Mouse (Mus musculus) myocyte (in vitro differentiated cells): ENCODE results near the gene Vangl1. TPM values are rescaled to one million over a fixed set of nuclear protein-coding genes. Genes with fewer than 3 reads are reported as not detected.

Experiments used
- H3K27me3 ChIP-seq: one replicate; pipeline ENCODE4 v1.6.1; 2011; ENCODE audit not compliant: control insufficient read depth, insufficient read depth, insufficient read length
- H3K36me3 ChIP-seq: one replicate; pipeline ENCODE4 v1.6.1; 2011; ENCODE audit not compliant: control insufficient read depth, insufficient read depth
- H3K4me2 ChIP-seq: one replicate; pipeline ENCODE4 v1.6.1; 2011; ENCODE audit warnings: low read depth, control low read depth
- H3K4me3 ChIP-seq: one replicate; pipeline ENCODE4 v1.5.1; 2011; ENCODE audit warnings: mild to moderate bottlenecking, control low read depth, moderate library complexity
- H3K79me2 ChIP-seq: one replicate; pipeline ENCODE4 v1.6.1; 2011; ENCODE audit not compliant: control insufficient read depth, insufficient read depth
- H3ac ChIP-seq: one replicate; pipeline ENCODE4 v1.6.1; 2011; ENCODE audit not compliant: control insufficient read depth, insufficient read length
- CEBPB ChIP-seq: IDR thresholded peaks from 2 replicates; pipeline ENCODE4 v1.6.1; 2011; ENCODE audit warnings: mild to moderate bottlenecking, moderate library complexity; ENCODE audit not compliant: poor library complexity, insufficient read depth, severe bottlenecking
- E2F4 ChIP-seq: IDR thresholded peaks from one replicate; pipeline ENCODE4 v1.6.1; 2011; ENCODE audit warnings: mild to moderate bottlenecking, control low read depth, moderate library complexity; ENCODE audit not compliant: insufficient read depth
- MAX ChIP-seq: IDR thresholded peaks from one replicate; pipeline ENCODE4 v1.6.1; 2011; ENCODE audit warnings: low read depth, mild to moderate bottlenecking, control low read depth
- MYOD1 ChIP-seq, 3 experiments: IDR thresholded peaks; one replicate each; pipeline ENCODE4 v1.6.1; 2011; ENCODE audit warnings: control low read depth in 2 of 3, low read depth in 2 of 3, mild to moderate bottlenecking in 2 of 3, moderate library complexity in 1 of 3; ENCODE audit not compliant: insufficient read length in 2 of 3, control insufficient read depth in 1 of 3
- MYOG ChIP-seq, 3 experiments: IDR thresholded peaks; one replicate each; pipeline ENCODE4 v1.6.1; 2011; ENCODE audit warnings: control low read depth in 2 of 3, low read depth in 2 of 3, mild to moderate bottlenecking in 2 of 3; ENCODE audit not compliant: insufficient read length in 2 of 3, control insufficient read depth in 1 of 3, insufficient read depth in 1 of 3
- POLR2A ChIP-seq: IDR thresholded peaks from one replicate; pipeline ENCODE4 v1.6.1; 2011; ENCODE audit warnings: low read depth, mild to moderate bottlenecking, control low read depth, moderate library complexity; ENCODE audit not compliant: insufficient read length
- POLR2AphosphoS2 ChIP-seq: IDR thresholded peaks from one replicate; pipeline ENCODE4 v1.6.1; 2011; ENCODE audit warnings: low read depth, control low read depth; ENCODE audit not compliant: insufficient read length
- REST ChIP-seq: IDR thresholded peaks from one replicate; pipeline ENCODE4 v1.6.1; 2011; ENCODE audit warnings: mild to moderate bottlenecking, control low read depth, moderate library complexity; ENCODE audit not compliant: insufficient read depth, insufficient read length
- SRF ChIP-seq: IDR thresholded peaks from one replicate; pipeline ENCODE4 v1.6.1; 2011; ENCODE audit warnings: low read depth; ENCODE audit not compliant: control insufficient read depth, insufficient read length
- TCF12 ChIP-seq: IDR thresholded peaks from one replicate; pipeline ENCODE4 v1.6.1; 2011; ENCODE audit warnings: mild to moderate bottlenecking, control low read depth; ENCODE audit not compliant: poor library complexity, insufficient read depth, severe bottlenecking
- TCF3 ChIP-seq: IDR thresholded peaks from one replicate; pipeline ENCODE4 v1.6.1; 2011; ENCODE audit warnings: low read depth, control low read depth; ENCODE audit not compliant: insufficient read length
- USF1 ChIP-seq: IDR thresholded peaks from one replicate; pipeline ENCODE4 v1.6.1; 2011; ENCODE audit warnings: low read depth, mild to moderate bottlenecking, control low read depth, moderate library complexity
- polyA plus RNA-seq: library from polyadenylated mRNA; unstranded; fragments of >200 nt; fragmentation: generic; extraction: Trizol; gene quantifications from one replicate; pipeline ENCODE4 v1.2.1, GENCODE M21; 2012; ENCODE audit warnings: missing spikeins

The Vangl1 gene
- polyA plus RNA-seq, 1 experiment, result 21.2 TPM

DNA sequence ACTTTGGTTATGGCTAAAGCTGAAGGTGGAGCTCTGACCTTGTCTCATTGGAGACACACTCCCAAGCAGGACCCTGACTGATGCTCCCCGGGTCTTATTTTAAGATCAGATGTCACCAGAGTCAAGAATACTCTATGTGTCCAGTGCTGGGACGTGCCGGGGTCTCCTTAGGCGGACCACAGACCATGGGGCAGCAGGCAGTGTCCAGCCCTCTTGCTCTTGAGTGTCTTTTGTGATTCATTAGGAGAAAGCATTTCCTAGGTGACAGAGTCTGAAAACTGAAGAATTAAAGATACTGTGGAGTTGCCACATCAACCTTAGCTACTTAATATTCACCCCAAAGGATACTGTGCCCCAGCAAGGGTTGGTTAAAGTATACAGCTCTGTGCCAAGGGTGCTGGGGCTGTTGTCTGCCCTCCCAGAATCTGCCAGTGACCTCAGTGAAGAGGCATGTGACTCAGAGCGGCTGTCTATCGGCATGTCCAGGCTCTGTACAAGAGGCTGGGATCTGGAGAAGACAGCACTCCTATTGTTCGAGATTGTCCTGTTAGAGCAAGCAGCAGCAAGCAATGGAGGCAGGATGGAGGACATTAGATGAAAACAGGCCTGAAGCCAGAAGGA is 92.4 kb downstream of the Vangl1 start:
- no peaks in the 10 kb centered on the region for H3K27me3 ChIP-seq
- no peaks in the 10 kb centered on the region for H3K36me3 ChIP-seq
- TF ChIP-seq SRF (no peak), CEBPB (no peak), REST (no peak), TCF3 (no peak), USF1 (peak; percentile 61), MAX (no peak), MYOD1 (IDR thresholded peaks at IDR 0.05; ENCODE audit: control insufficient read depth in 1 of 3, insufficient read length in 2 of 3, low read depth in 2 of 3) (no peak), MYOG (IDR thresholded peaks at IDR 0.05; ENCODE audit: control insufficient read depth in 1 of 3, insufficient read depth in 1 of 3, insufficient read length in 2 of 3, low read depth in 2 of 3) (peak in 1 of 3 experiments; percentile 42), POLR2A (no peak), TCF12 (no peak), POLR2AphosphoS2 (no peak), E2F4 (no peak)
- no peak overlapping the region for H3ac ChIP-seq
- no peak overlapping the region for H3K4me3 ChIP-seq
- no peaks in the 10 kb centered on the region for H3K79me2 ChIP-seq
- peak overlapping the region; percentile 41 for H3K4me2 ChIP-seq

GRCm38 (mm10) chr3:102108201-102108600 is 96.3 kb downstream of the Vangl1 start:
- no peak overlapping the region for H3K4me3 ChIP-seq
- no peak for TF ChIP-seq CEBPB
- no peak for TF ChIP-seq POLR2AphosphoS2
- TF ChIP-seq SRF, result no peak
- TF ChIP-seq MAX, result no peak
- TF ChIP-seq POLR2A, result no peak
- TF ChIP-seq TCF12, result no peak
- no peak for TF ChIP-seq E2F4
- TF ChIP-seq TCF3, result no peak
- TF ChIP-seq USF1, result no peak
- no peak for TF ChIP-seq REST
- no peak for TF ChIP-seq MYOD1 (IDR thresholded peaks at IDR 0.05; ENCODE audit: control insufficient read depth in 1 of 3, insufficient read length in 2 of 3, low read depth in 2 of 3)
- TF ChIP-seq MYOG (IDR thresholded peaks at IDR 0.05; ENCODE audit: control insufficient read depth in 1 of 3, insufficient read depth in 1 of 3, insufficient read length in 2 of 3, low read depth in 2 of 3), result no peak
- no peaks in the 10 kb centered on the region for H3K79me2 ChIP-seq

DNA sequence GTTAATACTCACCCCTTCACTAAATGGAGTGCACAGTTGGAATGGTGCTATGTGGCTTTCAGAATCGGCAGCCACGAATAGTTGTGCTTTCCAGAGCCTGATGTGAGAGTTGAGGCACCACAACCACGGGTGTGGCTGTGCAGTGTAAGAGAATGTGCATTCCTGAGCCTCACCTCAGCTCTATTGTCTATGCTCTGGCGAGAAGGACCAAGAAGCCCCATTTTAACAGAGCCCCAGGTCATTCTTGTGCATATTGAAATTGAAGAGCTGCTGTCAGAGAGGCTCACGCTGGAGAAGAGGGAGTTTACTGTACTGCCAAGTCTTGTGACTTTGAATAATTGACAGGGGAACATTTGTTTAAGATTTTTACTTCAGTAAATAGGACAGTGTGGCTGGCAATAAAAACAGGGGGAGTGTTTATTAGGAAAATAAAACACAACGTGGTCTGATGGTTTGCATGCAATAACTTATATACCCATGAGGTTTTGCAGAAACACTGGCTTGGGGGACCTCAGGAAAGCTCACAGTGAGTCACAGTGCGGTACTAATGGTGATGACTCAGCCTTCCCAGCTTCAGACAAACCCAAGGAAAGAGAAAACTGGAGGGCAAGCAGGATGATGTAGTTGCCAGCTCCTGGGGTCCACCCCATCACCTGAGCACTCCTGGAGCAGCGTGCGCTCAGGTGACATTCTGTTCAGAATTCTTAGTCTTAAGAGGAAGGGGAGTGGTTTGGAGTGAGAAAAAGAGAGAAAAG is 100.5 kb downstream of the Vangl1 start:
- H3K36me3 ChIP-seq, result no peaks in the 10 kb centered on the region
- no peak overlapping the region for H3ac ChIP-seq
- peak overlapping the region; percentile 56 for H3K4me2 ChIP-seq
- TF ChIP-seq E2F4 (no peak), REST (no peak), USF1 (no peak), MYOG (IDR thresholded peaks at IDR 0.05; ENCODE audit: control insufficient read depth in 1 of 3, insufficient read depth in 1 of 3, insufficient read length in 2 of 3, low read depth in 2 of 3) (peak in 1 of 3 experiments; percentile 50)
- H3K27me3 ChIP-seq, result no peaks in the 10 kb centered on the region
- no peak overlapping the region for H3K4me3 ChIP-seq
- no peaks in the 10 kb centered on the region for H3K79me2 ChIP-seq

More at GRCm38 (mm10) chr3:102108201-102108600, 96.3 kb downstream of the Vangl1 start:
- H3K36me3 ChIP-seq, result no peaks in the 10 kb centered on the region
- H3K4me2 ChIP-seq, result no peak overlapping the region
- no peaks in the 10 kb centered on the region for H3K27me3 ChIP-seq
- no peak overlapping the region for H3ac ChIP-seq

Other genes starting within 250 kb of the Vangl1 start
- gene Nhlh2, start 194.6 kb downstream of the Vangl1 start, polyA plus RNA-seq, result 0.05 TPM
- 482 TPM for gene Casq2, start 118.3 kb downstream of the Vangl1 start, polyA plus RNA-seq